Mouse (Mus musculus): ENCODE data around the gene Hmga1.
A peak's percentile ranks its signal among the peaks of the same experiment; 100 is the strongest.

The Hmga1 gene

GRCm38 (mm10) chr17:27556315-27557011 is at the start of gene Hmga1:
Hmga1 (plus strand) TSS chr17:27556497.
- DNase-seq, result peak; percentile 88

DNA sequence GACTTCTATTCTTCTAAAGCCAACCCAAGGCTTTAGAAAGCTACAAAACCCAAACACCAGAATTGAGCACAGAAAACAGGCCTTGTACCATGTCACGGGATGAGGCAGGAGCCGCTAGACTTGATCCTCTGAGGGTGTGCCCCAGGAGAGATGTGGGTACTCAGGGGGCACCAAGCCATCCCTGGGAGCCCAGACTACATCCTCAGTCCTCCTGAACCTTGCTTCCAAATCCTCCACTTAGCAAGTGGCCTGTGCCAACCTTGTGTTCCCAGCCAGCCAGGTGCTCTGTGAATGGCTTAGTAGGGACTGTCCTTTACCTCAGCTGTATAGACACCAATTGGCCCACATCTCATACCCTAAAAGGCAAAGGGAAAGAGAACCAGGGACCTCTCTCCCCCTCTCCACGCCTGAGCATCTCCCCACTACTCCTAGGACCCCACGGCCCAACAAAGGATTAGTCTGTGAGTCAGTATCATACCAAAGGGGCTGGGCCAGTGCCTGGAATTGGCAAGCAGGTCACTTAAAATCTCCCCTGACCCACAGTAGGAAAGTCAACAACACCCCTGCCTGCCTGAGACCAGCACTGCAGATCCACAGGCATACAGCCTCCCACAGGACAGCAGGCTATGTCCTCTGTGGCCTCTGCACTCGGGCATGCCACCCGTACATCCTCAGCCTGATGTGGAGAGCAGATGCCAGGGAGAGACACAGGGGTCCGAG is 49.3 kb upstream of the Hmga1 start:
- DNase-seq, result no peak

GRCm38 (mm10) chr17:27507591-27507945 is 48.7 kb upstream of the Hmga1 start:
- no peak for DNase-seq

DNA sequence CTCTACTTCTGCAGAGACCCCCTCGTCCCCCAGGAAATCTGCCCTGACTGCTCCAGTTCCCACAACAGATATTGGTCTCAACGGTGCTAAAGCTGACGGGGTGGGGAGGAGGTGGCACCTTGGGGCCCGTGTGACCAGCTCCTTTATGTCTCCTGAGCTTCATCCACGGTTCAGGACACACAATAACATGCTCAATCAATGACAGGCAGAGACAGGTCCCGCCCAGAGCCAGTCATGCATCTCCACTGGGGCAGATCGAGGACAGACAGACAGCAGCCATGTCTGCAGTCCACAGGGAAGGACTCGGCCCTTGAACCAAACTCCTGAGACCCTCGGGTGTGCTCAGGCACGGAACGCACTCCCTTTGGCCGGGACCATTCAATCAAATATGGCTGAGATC is 48.3 kb upstream of the Hmga1 start:
- no peak for DNase-seq

DNA sequence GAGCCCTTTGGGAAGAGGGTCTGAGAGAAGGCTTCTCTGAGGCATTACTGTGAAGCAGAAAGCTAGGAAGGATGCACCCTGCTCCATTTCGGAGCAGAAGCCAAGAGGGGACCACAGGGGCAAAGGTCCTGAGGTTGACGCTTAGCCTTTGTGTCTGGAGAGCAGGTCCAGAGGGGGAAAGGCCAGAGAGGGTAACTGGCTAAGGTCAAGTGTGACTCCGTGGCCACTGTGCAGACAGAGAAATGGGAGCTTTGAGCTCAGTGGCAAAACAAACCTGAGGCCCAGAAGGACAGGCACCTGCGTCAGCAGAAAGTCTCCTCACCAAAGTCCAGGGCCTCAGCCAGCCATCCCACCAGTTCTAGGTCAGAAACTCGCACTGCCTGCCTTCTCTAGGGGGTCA is 47.8 kb upstream of the Hmga1 start:
- DNase-seq, result no peak

DNA sequence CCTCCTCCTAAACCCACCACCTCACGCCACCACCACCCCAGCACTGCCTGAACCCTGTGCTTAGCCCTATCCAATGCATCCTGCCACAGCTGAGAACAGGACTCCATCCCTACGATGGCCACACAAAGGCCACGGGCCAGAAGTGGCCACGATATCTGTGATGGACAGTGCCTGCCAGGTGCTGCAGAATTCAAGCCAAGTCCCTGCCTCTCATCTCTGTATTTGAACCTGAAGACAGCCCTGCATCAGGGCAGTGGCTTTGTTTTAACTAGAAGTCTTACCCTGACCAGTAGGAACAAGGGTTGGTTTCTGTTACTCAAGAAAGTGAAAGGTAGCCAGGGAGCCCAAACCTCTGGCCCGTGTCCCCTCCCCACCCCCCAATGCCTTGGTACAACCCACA is 47.2 kb upstream of the Hmga1 start:
- DNase-seq, result no peak

- DNase-seq, result no peak
Measured at GRCm38 (mm10) chr17:27510258-27511124, 45.8 kb upstream of the Hmga1 start.

GRCm38 (mm10) chr17:27511125-27511735 is 45.1 kb upstream of the Hmga1 start:
- no peak for DNase-seq

- DNase-seq, result no peak
Measured at GRCm38 (mm10) chr17:27511865-27512618, 44.3 kb upstream of the Hmga1 start.

DNA sequence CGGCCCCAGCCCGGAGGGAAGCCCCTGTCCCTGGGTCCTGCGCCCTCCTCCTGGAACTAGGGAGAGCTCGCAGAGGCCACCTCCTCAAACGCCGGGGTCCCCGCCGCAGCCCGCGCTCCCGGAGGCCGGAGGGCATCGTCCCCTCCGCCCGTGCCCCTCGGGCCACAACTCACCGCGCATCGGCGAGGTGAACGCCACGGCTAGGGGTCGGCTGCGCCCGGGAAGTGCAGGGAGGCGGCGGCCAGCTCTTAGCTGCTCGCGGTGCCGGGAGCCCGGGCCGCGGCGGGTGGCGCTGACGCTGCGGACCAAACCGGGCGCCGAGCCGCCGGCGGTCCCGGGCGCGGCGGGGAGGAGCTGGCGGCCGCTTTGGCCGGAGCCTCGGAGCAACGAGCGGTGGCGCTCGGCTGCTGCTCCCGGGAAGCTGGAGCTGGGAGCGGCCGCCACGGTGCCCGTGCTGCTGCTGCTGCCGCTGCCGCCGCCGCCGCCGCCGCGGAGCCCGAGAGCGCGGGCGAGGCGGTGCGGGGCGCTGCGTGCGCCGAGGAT is 43.6 kb upstream of the Hmga1 start:
- DNase-seq, result no peak

DNA sequence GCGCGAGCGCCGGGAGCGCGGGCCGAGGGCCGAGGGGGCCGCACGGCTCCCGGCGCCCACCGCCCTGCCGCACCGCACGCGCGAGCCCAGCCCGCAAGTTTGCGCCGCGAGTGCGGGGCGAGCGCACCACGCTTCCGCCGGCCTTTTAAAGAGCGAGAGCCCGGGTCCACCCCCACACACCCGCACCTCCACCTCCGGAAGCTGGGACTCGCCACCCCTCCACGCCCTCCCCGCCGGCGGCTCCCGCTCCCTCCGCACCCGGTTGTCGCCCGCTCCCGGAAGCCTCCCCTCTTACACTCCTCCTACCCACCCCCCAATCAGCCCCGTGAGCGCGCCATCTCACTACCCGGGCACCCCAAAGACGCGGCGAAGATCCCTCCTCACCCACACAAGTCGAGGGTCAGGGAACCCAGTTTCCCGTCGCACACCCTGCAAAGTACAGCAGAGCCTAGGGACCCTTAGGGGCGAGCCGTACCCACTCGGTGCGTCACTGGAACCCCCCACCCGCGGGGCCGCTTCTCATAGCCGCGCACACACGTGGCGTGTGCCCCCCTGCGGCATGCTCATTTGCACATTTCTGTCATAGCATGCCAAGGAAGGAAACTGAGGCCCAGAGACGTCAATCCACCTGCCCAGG is 42.9 kb upstream of the Hmga1 start:
- no peak for DNase-seq

DNA sequence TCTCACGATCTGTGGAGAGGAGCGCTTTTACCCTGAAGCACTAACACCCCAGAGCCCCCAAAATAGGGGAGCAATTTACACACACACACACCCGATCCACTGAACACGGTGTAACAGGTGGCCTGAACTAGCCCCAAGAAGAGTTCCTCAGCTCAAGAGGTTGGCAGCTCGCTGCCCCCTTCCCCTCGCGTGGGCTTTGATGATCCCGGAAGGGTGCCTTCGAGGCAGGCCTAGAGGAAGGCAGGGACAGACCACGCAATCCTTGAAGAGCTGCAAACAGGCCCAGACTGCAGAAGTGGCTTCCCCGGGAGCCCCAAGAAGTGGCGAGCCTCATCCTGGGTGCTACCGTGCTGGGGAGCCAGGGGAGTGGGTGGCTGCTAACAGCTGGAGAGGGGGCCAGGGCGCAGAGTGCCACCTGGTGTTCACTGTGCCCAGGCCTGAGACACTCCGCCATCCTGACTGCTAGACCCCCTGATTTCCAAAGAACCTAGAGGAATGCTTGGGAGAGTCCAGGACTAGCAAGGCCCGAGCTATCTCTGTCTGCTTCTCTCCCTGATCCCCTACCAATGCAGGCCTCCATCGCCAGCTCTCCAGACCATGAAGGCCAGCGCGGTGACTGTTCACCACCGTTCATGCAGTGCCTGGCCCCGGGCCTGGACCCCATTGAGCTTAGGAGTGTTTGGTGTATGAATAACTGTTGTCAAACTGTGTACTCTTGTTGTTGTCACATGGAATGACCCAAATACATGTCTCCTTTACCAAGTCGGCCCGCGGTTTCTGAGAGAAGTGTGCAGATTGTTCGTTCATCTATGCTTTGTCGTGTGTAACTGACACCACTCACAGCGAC is 42.2 kb upstream of the Hmga1 start:
- DNase-seq, result no peak

GRCm38 (mm10) chr17:27518296-27518695 is 38.0 kb upstream of the Hmga1 start:
- DNase-seq, result peak; percentile 27

DNA sequence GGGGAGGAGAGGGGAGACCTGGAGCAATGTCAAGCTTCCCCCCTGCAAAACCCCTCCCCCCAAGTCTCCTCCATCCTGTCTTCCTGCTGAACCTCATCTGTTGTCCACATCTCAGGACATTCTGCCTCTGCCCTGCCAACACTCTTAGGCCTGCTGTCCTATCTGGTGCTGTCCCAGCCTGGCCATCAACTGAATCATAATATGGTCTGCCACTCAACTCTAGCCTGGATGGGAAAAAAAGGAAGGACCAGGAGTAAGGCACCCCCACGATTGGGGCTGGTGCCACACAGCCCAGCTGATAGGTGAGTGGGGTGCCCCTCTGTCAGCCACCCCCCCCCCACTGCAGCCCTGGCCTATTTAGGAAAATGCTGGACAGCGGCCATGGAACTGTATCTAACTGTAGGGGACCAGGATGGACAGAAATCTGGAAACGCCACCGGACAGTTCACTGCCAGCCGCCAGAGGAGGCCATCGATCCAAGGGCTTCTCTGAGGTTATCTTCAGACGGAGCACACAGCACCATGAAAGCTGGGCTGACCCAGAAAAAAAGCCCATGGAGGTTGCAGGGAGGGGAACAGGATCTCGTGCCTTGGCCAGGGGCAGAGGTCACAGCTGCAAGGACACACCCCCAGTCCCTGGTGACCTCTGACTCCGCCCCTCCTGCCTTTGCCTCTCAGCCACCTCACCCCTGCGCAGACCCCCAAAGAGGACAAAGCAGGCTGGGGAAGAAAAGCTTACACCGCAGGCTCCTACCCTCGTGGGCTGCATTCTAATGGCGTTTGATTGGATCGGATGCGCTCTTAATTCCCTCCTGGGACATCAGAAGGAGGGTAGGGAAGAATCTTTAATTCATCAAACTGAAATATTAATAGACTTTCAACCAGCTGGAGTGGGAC is 37.3 kb upstream of the Hmga1 start:
- DNase-seq, result no peak

DNA sequence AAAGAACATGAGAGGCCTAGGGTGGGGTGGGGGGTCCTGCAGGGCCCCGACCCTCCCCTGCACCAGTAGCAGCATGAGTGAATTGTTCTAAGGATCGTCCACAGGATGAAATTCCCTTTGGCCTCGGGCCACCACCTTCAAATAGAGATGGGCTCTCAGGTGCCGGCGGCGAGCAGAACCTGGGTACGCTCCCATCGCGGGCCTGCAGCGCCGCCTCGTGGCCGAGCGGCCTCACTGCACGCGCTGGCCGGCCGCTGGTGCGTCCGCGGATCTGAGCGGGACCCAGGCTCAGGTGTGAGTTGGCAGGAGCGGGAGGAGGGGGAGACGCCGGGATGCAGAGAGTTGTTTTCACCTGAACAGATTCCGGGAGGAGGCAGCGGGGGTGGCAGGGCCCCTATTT is 35.7 kb upstream of the Hmga1 start:
- DNase-seq, result peak; percentile 47

DNA sequence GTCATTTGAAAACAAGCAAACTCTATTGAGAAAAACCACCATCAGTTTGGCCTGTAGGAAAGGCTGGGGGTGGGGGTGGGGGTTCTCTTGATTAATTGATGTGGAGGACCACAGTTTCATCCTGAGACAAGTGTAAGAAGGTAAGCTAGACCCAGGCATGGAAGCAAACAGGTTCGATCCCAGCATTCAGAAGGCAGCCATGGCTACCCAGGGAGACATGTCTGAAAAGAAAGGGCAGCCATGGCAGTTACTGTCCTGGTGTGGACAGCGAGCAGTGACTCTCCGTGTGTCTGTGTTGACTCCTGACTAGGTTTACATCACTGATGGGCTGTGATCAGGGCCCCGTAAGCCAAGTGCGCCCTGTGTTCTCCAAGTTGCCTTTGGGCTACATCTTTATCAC is 35.0 kb upstream of the Hmga1 start, which contains the start of gene Grm4:
Gene Grm4, minus strand, starts transcription at position 101 of the 400 bp plus-strand sequence.
- DNase-seq, result no peak

GRCm38 (mm10) chr17:27523121-27523520 is 33.2 kb upstream of the Hmga1 start:
- DNase-seq, result no peak

DNA sequence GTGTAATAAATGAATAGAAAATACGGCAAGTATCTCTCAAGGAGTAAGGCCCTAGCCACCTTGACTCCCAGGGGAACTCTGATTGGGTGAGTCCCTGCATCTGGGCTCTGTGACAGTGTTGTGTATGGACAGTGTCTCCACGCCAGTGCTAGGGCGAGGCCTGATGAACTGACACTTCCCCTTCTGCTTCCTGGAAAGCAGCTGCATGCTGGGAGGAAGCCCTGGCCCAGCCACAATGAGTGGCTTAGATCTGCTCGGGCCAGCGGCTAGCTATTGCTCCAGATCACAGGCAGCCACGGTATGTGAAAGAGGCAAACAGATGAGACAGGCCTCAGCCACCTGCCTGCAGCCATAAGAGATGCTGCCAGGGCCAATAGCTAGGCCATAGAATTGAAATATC is 29.1 kb upstream of the Hmga1 start:
- DNase-seq, result no peak

DNA sequence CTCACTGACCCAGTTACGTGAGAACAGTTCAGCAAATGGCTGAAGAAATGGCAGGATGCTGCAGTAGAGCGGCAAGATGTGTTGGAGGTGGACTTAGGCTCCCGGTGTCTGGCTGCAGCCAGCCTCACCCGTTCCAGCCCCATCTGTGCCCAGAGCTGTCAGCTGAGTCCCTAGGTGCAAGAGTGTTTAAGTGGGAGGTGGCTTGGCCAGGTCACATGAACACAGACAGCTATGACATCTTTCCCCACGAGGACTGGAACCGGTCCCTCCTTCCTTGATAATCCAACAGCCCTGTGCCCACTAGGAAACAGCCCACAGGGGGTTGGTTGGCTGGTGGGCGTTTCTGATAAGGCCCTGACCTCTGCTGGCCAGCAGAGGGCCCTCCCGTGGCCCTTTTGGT is 28.3 kb upstream of the Hmga1 start:
- no peak for DNase-seq

- no peak for DNase-seq
Measured at GRCm38 (mm10) chr17:27528767-27529166, 27.5 kb upstream of the Hmga1 start.
